Mouse (Mus musculus) hindbrain, embryonic 11.5 days (tissue): ENCODE measurements around the gene Cacnb1. TPM values are rescaled to one million over a fixed set of nuclear protein-coding genes. Genes with fewer than 3 reads are reported as not detected.
A peak's percentile ranks its signal among the peaks of the same experiment; 100 is the strongest.

Source experiments
- ATAC-seq: fragments of 200-750 bp; cut with Nextera tagmentation; 2 replicates; pipeline ENCODE4 v1.8.0; 2017; ENCODE audit warnings: mild to moderate bottlenecking, moderate TSS enrichment, moderate library complexity; ENCODE audit not compliant: low FRiP score
- DNase-seq: peaks from one replicate; pipeline ENCODE4 v3.0.0-alpha.2; 2015; ENCODE audit warnings: low spot score
- H3K27ac ChIP-seq: fragments of 300-500 bp; sonication (generic); 2 replicates; pipeline ENCODE4 v1.5.1; 2014; ENCODE audit warnings: mild to moderate bottlenecking, low read depth, low read length
- H3K27me3 ChIP-seq: fragments of 300-500 bp; sonication (generic); 2 replicates; pipeline ENCODE4 v1.6.1; 2014; ENCODE audit warnings: mild to moderate bottlenecking, low read length, moderate library complexity, mixed read lengths; ENCODE audit not compliant: control insufficient read depth, insufficient read depth
- H3K36me3 ChIP-seq: fragments of 300-500 bp; sonication (generic); 2 replicates; pipeline ENCODE4 v1.6.1; 2014; ENCODE audit warnings: mild to moderate bottlenecking, low read length, moderate library complexity, mixed read lengths; ENCODE audit not compliant: control insufficient read depth, insufficient read depth
- H3K4me1 ChIP-seq: fragments of 300-500 bp; sonication (generic); replicated peaks from 2 replicates; pipeline ENCODE4 v1.6.1; 2014; ENCODE audit warnings: low read length, mixed read lengths; ENCODE audit not compliant: control insufficient read depth, insufficient read depth
- H3K4me2 ChIP-seq: fragments of 300-500 bp; sonication (generic); replicated peaks from 2 replicates; pipeline ENCODE4 v1.6.1; 2014; ENCODE audit warnings: mild to moderate bottlenecking, low read depth, low read length
- H3K4me3 ChIP-seq: fragments of 300-500 bp; sonication (generic); 2 replicates; pipeline ENCODE4 v1.5.1; 2014; ENCODE audit warnings: low read depth, low read length
- H3K9ac ChIP-seq: fragments of 300-500 bp; sonication (generic); 2 replicates; pipeline ENCODE4 v1.6.1; 2014; ENCODE audit warnings: low read depth, low read length
- H3K9me3 ChIP-seq: fragments of 300-500 bp; sonication (generic); 2 replicates; pipeline ENCODE4 v1.6.1; 2016; ENCODE audit warnings: low read length; ENCODE audit not compliant: control insufficient read depth
- WGBS: fragments of 180-500 bp; shearing (Covaris S2); extraction: QIAGEN DNeasy Blood & Tissue Kit; methylation state at CpG from one replicate; pipeline ENCODE4 v1.1.7; 2014; 5-methylcytosine and 5-hydroxymethylcytosine counted together
- polyA plus RNA-seq: library from polyadenylated mRNA; unstranded; fragments of >200 nt; fragmentation: Nextera tagmentation; extraction: Ambion mirVana; gene quantifications from 2 replicates; pipeline ENCODE4 v1.2.1, GENCODE M21; 2014

The Cacnb1 gene
- polyA plus RNA-seq, 1 experiment from 2014 or later: 18.3 TPM

- H3K4me1 ChIP-seq: no peaks in the 10 kb centered on the region
- H3K9me3 ChIP-seq: no peaks in the 10 kb centered on the region
- no peak overlapping the region for H3K4me3 ChIP-seq
- no peaks in the 10 kb centered on the region for H3K36me3 ChIP-seq
- ATAC-seq (no peak), DNase-seq (no peak)
- no peak overlapping the region for H3K4me2 ChIP-seq
- no peak overlapping the region for H3K9ac ChIP-seq
- no peaks in the 10 kb centered on the region for H3K27me3 ChIP-seq
- 44% methylated on average over 7 of the region's 7 CpGs for WGBS
- H3K27ac ChIP-seq: no peak overlapping the region
These were observed 51.6 kb downstream of the Cacnb1 start for GRCm38 (mm10) chr11:97971232-97971631.

- H3K9me3 ChIP-seq: no peaks in the 10 kb centered on the region
- H3K4me3 ChIP-seq: no peak overlapping the region
- 81% methylated on average over 7 of the region's 7 CpGs for whole genome bisulfite sequencing
- no peaks in the 10 kb centered on the region for H3K4me1 ChIP-seq
- H3K27me3 ChIP-seq: no peaks in the 10 kb centered on the region
- DNase-seq (no peak), ATAC-seq (no peak)
- no peak overlapping the region for H3K27ac ChIP-seq
- H3K9ac ChIP-seq: no peak overlapping the region
- H3K4me2 ChIP-seq: no peak overlapping the region
- no peaks in the 10 kb centered on the region for H3K36me3 ChIP-seq
These were observed 52.1 kb downstream of the Cacnb1 start for GRCm38 (mm10) chr11:97970771-97971170.

- Histone ChIP-seq H3K4me3 (no peak overlapping the region), H3K36me3 (no peaks in the 10 kb centered on the region), H3K4me2 (no peak overlapping the region), H3K27me3 (no peaks in the 10 kb centered on the region), H3K27ac (no peak overlapping the region), H3K9me3 (no peaks in the 10 kb centered on the region), H3K4me1 (no peaks in the 10 kb centered on the region), H3K9ac (no peak overlapping the region)
- WGBS: 87% methylated on average over 5 of the region's 5 CpGs
- no peak for ATAC-seq
- no peak for DNase-seq
These were observed 54.4 kb downstream of the Cacnb1 start for GRCm38 (mm10) chr11:97968385-97968784.

GRCm38 (mm10) chr11:97967114-97967513 lies 55.7 kb downstream of the Cacnb1 start:
- Histone ChIP-seq H3K27me3 (no peaks in the 10 kb centered on the region), H3K36me3 (no peaks in the 10 kb centered on the region), H3K4me1 (no peaks in the 10 kb centered on the region), H3K9ac (no peak overlapping the region), H3K9me3 (no peaks in the 10 kb centered on the region), H3K4me3 (no peak overlapping the region), H3K4me2 (no peak overlapping the region), H3K27ac (no peak overlapping the region)
- WGBS: 30% methylated on average over 2 of the region's 2 CpGs
- no peak for ATAC-seq
- DNase-seq: no peak

GRCm38 (mm10) chr11:97960907-97961306 lies 61.9 kb downstream of the Cacnb1 start:
- no peaks in the 10 kb centered on the region for H3K27me3 ChIP-seq
- ATAC-seq: no peak

GRCm38 (mm10) chr11:97959300-97959680 lies 63.5 kb downstream of the Cacnb1 start:
- Histone ChIP-seq H3K4me3 (no peak overlapping the region), H3K4me2 (no peak overlapping the region), H3K9me3 (no peaks in the 10 kb centered on the region), H3K9ac (no peak overlapping the region), H3K36me3 (no peaks in the 10 kb centered on the region), H3K27ac (no peak overlapping the region), H3K4me1 (0 out of 2 replicates have a peak, but pooled peaks cover 2% of the 10 kb centered on the region), H3K27me3 (no peaks in the 10 kb centered on the region)
- ATAC-seq (no peak), DNase-seq (no peak)
- WGBS: 50% methylated on average over 5 of the region's 5 CpGs

More at GRCm38 (mm10) chr11:97960907-97961306, 61.9 kb downstream of the Cacnb1 start:
- H3K27ac ChIP-seq: no peak overlapping the region
- no peaks in the 10 kb centered on the region for H3K9me3 ChIP-seq
- H3K4me2 ChIP-seq: no peak overlapping the region
- 81% methylated on average over 1 of the region's 1 CpGs for WGBS
- DNase-seq: no peak
- no peak overlapping the region for H3K9ac ChIP-seq
- H3K36me3 ChIP-seq: no peaks in the 10 kb centered on the region
- H3K4me1 ChIP-seq: 0 out of 2 replicates have a peak, but pooled peaks cover 2% of the 10 kb centered on the region
- H3K4me3 ChIP-seq: no peak overlapping the region

- no peaks in the 10 kb centered on the region for H3K27me3 ChIP-seq
- H3K4me1 ChIP-seq: 0 out of 2 replicates have a peak, but pooled peaks cover 2% of the 10 kb centered on the region
- H3K9me3 ChIP-seq: no peaks in the 10 kb centered on the region
- ATAC-seq (no peak), DNase-seq (no peak)
- no peaks in the 10 kb centered on the region for H3K36me3 ChIP-seq
- WGBS: 85% methylated on average over 7 of the region's 7 CpGs
- no peak overlapping the region for H3K9ac ChIP-seq
- H3K27ac ChIP-seq: no peak overlapping the region
- no peak overlapping the region for H3K4me2 ChIP-seq
- H3K4me3 ChIP-seq: no peak overlapping the region
These were observed 64.1 kb downstream of the Cacnb1 start for GRCm38 (mm10) chr11:97958641-97959299.

GRCm38 (mm10) chr11:97956905-97957560 lies 65.8 kb downstream of the Cacnb1 start:
- H3K9ac ChIP-seq: no peak overlapping the region
- H3K36me3 ChIP-seq: no peaks in the 10 kb centered on the region
- 0 out of 2 replicates have a peak overlapping the region, but pooled peaks have one; percentile 17 for H3K27ac ChIP-seq
- WGBS: 52% methylated on average over 6 of the region's 6 CpGs
- H3K9me3 ChIP-seq: no peaks in the 10 kb centered on the region
- ATAC-seq (no peak), DNase-seq (peak; percentile 43)
- no peak overlapping the region for H3K4me2 ChIP-seq
- no peaks in the 10 kb centered on the region for H3K27me3 ChIP-seq
- H3K4me3 ChIP-seq: no peak overlapping the region
- 0 out of 2 replicates have a peak, but pooled peaks cover 2% of the 10 kb centered on the region for H3K4me1 ChIP-seq

GRCm38 (mm10) chr11:97955915-97956314 lies 66.9 kb downstream of the Cacnb1 start:
- H3K27me3 ChIP-seq: no peaks in the 10 kb centered on the region
- no peak overlapping the region for H3K9ac ChIP-seq
- 47% methylated on average over 4 of the region's 4 CpGs for WGBS
- DNase-seq (no peak), ATAC-seq (no peak)
- no peaks in the 10 kb centered on the region for H3K9me3 ChIP-seq
- H3K4me1 ChIP-seq: 0 out of 2 replicates have a peak, but pooled peaks cover 2% of the 10 kb centered on the region
- no peak overlapping the region for H3K4me2 ChIP-seq
- no peak overlapping the region for H3K4me3 ChIP-seq
- H3K27ac ChIP-seq: no peak overlapping the region
- no peaks in the 10 kb centered on the region for H3K36me3 ChIP-seq
